ENCODE assay signal across 8 mouse cellular contexts in the genomic region with DNA sequence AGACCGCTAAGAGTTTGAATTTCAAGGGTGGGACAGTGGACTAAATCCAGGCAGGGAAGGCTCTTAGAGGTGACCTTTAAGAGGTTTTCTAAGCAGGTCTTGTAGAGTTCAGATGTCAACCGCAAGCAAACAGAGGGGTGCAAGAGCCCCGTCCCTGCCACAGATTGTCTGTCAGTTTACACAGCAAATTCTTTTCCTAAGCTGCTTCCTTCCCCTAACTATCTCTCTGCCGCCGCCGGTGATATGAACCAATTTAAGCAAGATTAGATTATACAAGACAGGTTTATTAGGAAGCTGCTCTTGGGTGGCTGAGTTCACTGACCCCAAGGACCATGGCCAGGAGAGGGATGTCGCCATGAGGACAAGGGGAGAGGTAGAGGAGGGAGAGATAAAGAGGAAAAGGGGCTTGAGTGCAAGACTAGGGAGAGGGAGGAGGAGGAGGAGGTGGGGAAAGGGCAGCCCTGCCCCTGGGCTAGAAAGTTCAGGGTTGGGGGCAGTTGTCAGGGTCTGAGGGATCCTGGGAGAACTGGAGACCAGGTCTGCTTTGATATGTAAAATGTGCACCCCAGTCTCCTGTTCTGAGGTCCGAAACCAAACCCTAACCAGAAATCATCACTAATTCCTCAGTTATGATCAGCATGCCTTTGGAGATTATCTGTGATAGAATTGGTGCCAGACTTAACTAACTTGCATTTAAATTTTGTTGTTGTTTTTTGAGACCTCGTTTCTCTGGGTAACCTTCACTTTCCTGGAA. TPM values are rescaled to one million over a fixed set of nuclear protein-coding genes. Genes with fewer than 3 reads are reported as not detected.
DNase-seq lines count a peak whose midpoint lies in the region; ATAC-seq lines count a peak whose summit lies in the region.

No protein-coding gene starts in this region.

- H3K4me1 ChIP-seq in hindbrain, embryonic 12.5 days: peaks cover 29% of the 10 kb centered on the region
- peaks cover 26% of the 10 kb centered on the region for H3K4me1 ChIP-seq in hindbrain, embryonic 14.5 days (replicated peaks; ENCODE audit: control insufficient read depth, insufficient read depth, low read length)
- peaks cover 18% of the 10 kb centered on the region; the same call in 1 of the 2 replicates for H3K4me1 ChIP-seq in intestine, embryonic 15.5 days (replicated peaks)

- no peak overlapping the region for H3K9ac ChIP-seq in hindbrain, embryonic 12.5 days
- no peak overlapping the region for H3K9ac ChIP-seq in hindbrain, embryonic 14.5 days
- no peak overlapping the region for H3K9ac ChIP-seq in intestine, embryonic 15.5 days

- 12% methylated on average over 9 of the region's 9 CpGs for WGBS in hindbrain, embryonic 12.5 days
- WGBS in hindbrain, embryonic 14.5 days: 18% methylated on average over 9 of the region's 9 CpGs
- WGBS in intestine, embryonic 15.5 days: 10% methylated on average over 9 of the region's 9 CpGs

- ATAC-seq in hindbrain, embryonic 12.5 days (ENCODE audit: low FRiP score): no peak
- no peak for ATAC-seq in hindbrain, embryonic 14.5 days (ENCODE audit: low FRiP score)
- ATAC-seq in intestine, embryonic 15.5 days: no peak

- peak; percentile 21 for DNase-seq in embryo, embryonic 10.5 days (ENCODE audit: low spot score)
- DNase-seq in embryo, embryonic 10 days (ENCODE audit: low spot score): no peak
- no peak for DNase-seq in hindbrain, embryonic 14.5 days (ENCODE audit: low spot score)
- DNase-seq in ES-CJ7 (ENCODE audit: low read depth, low spot score): peak; percentile 89
- no peak for DNase-seq in adrenal gland, postnatal 14 days
- no peak for DNase-seq in retina, postnatal 1 day

- peaks cover 54% of the 10 kb centered on the region for H3K27me3 ChIP-seq in hindbrain, embryonic 12.5 days
- peaks cover 47% of the 10 kb centered on the region for H3K27me3 ChIP-seq in hindbrain, embryonic 14.5 days (ENCODE audit: control insufficient read depth, insufficient read depth, low read length)
- H3K27me3 ChIP-seq in intestine, embryonic 15.5 days (replicated peaks): peaks cover 34% of the 10 kb centered on the region

- H3K4me3 ChIP-seq in hindbrain, embryonic 12.5 days: no peak overlapping the region
- H3K4me3 ChIP-seq in hindbrain, embryonic 14.5 days (replicated peaks; ENCODE audit: low read length): no peak overlapping the region
- H3K4me3 ChIP-seq in intestine, embryonic 15.5 days (replicated peaks): no peak overlapping the region

- H3K27ac ChIP-seq in hindbrain, embryonic 12.5 days: no peak overlapping the region
- H3K27ac ChIP-seq in hindbrain, embryonic 14.5 days: no peak overlapping the region
- no peak overlapping the region for H3K27ac ChIP-seq in intestine, embryonic 15.5 days

- H3K4me2 ChIP-seq in hindbrain, embryonic 12.5 days (replicated peaks): peak overlapping the region; percentile 27; the same call in 1 of the 2 replicates
- H3K4me2 ChIP-seq in hindbrain, embryonic 14.5 days (replicated peaks): no peak overlapping the region
- H3K4me2 ChIP-seq in intestine, embryonic 15.5 days (replicated peaks): peak overlapping the region; percentile 55

- no peaks in the 10 kb centered on the region for H3K36me3 ChIP-seq in hindbrain, embryonic 12.5 days
- no peaks in the 10 kb centered on the region for H3K36me3 ChIP-seq in hindbrain, embryonic 14.5 days (replicated peaks; ENCODE audit: control insufficient read depth, insufficient read depth)
- H3K36me3 ChIP-seq in intestine, embryonic 15.5 days: no peaks in the 10 kb centered on the region

- no peaks in the 10 kb centered on the region for H3K9me3 ChIP-seq in hindbrain, embryonic 12.5 days (replicated peaks)
- no peaks in the 10 kb centered on the region for H3K9me3 ChIP-seq in hindbrain, embryonic 14.5 days (ENCODE audit: control insufficient read depth, low read length)
- H3K9me3 ChIP-seq in intestine, embryonic 15.5 days: no peaks in the 10 kb centered on the region

RNA-seq across cellular contexts. Expression of gene Upp1, which starts 2.4 kb away (rescaled TPM):
- polyA plus RNA-seq in hindbrain, embryonic 12.5 days (2016; fragmentation: Nextera tagmentation; extraction: Ambion mirVana): 3.6 and 4.8 TPM in 2 replicates
- 5.0 and 5.1 TPM in 2 replicates for polyA plus RNA-seq in hindbrain, embryonic 14.5 days (2014; fragmentation: Nextera tagmentation; extraction: Ambion mirVana)
- 5.4 and 6.6 TPM in 2 replicates for polyA plus RNA-seq in intestine, embryonic 15.5 days (2015; fragmentation: Nextera tagmentation; extraction: Ambion mirVana)
- total RNA-seq in adrenal gland, postnatal 14 days (2021): 5.3 and 6.6 TPM in 2 replicates

Comparison
In these comparisons a context has a peak if more than half of its experiments do, and no peak if none do; other contexts are left out.
1. DNase-seq: peak in embryo, embryonic 10.5 days (single experiment) and ES-CJ7 (single experiment); none in embryo, embryonic 10 days (single experiment), hindbrain, embryonic 14.5 days (single experiment), adrenal gland, postnatal 14 days (single experiment) and retina, postnatal 1 day (single experiment).